Mouse (Mus musculus) CH12.LX (cell line): Measurements from ENCODE around the gene Erbb4. TPM values are rescaled to one million over a fixed set of nuclear protein-coding genes. Genes with fewer than 3 reads are reported as not detected.

Experiments used
- DNase-seq: peaks from one replicate; pipeline ENCODE4 v3.0.0-alpha.2; 2013; ENCODE audit errors: extremely low read depth
- H3K27ac ChIP-seq: 2 replicates; pipeline ENCODE4 v1.5.1; 2012; ENCODE audit warnings: low read depth, mild to moderate bottlenecking, control low read depth, moderate library complexity; ENCODE audit not compliant: insufficient read depth
- H3K27me3 ChIP-seq: replicated peaks from 2 replicates; pipeline ENCODE3; 2012; ENCODE audit warnings: inconsistent platforms
- H3K36me3 ChIP-seq, 2 experiments: replicated peaks in 1 of 2; 2 replicates each; pipeline versions ENCODE3 to v1.6.1; 2012; ENCODE audit warnings: inconsistent platforms in 1 of 2, low read length in 1 of 2, mild to moderate bottlenecking in 1 of 2, mixed read lengths in 1 of 2, moderate library complexity in 1 of 2; ENCODE audit not compliant: control insufficient read depth in 1 of 2, insufficient read depth in 1 of 2
- H3K4me1 ChIP-seq, 2 experiments: 2 replicates each; pipeline ENCODE4 v1.6.1; 2012; ENCODE audit warnings: inconsistent platforms in 1 of 2, moderate library complexity in 1 of 2; ENCODE audit not compliant: insufficient read depth in 2 of 2, control insufficient read depth in 1 of 2
- H3K4me2 ChIP-seq: 2 replicates; pipeline ENCODE4 v1.6.1; 2012; ENCODE audit warnings: low read depth, mild to moderate bottlenecking, control low read depth; ENCODE audit not compliant: poor library complexity, insufficient read depth, severe bottlenecking
- H3K4me3 ChIP-seq, 3 experiments: fragments of 150-350 bp in 1 of 3; sonication (generic) in 1 of 3; replicated peaks in 1 of 3; 2 replicates each; pipeline versions ENCODE3 to v1.5.1; 2011 to 2012; ENCODE audit warnings: low read depth in 2 of 3, low read length in 2 of 3, mild to moderate bottlenecking in 2 of 3, moderate library complexity in 2 of 3, control low read depth in 1 of 3, improper control_type of control experiment in 1 of 3, inconsistent platforms in 1 of 3, mixed read lengths in 1 of 3; ENCODE audit not compliant: poor library complexity in 1 of 3
- H3K79me2 ChIP-seq: replicated peaks from 2 replicates; pipeline ENCODE4 v1.6.1; 2012; ENCODE audit warnings: mild to moderate bottlenecking, moderate library complexity; ENCODE audit not compliant: control insufficient read depth, poor library complexity, insufficient read depth, severe bottlenecking; ENCODE audit errors: extremely low read depth
- H3K9ac ChIP-seq: 2 replicates; pipeline ENCODE4 v1.6.1; 2012; ENCODE audit warnings: low read depth, mild to moderate bottlenecking, control low read depth, moderate library complexity; ENCODE audit not compliant: insufficient read depth
- H3K9me3 ChIP-seq: replicated peaks from 2 replicates; pipeline ENCODE3; 2012; ENCODE audit warnings: low read length, inconsistent platforms, mixed read lengths
- CHD2 ChIP-seq: IDR thresholded peaks from 2 replicates; pipeline ENCODE4 v1.6.1; 2011; ENCODE audit warnings: low read length, improper control_type of control experiment
- E2F4 ChIP-seq: IDR thresholded peaks from 2 replicates; pipeline ENCODE4 v1.6.1; 2011; ENCODE audit warnings: low read depth, low read length, improper control_type of control experiment; ENCODE audit not compliant: insufficient replicate concordance
- ELF1 ChIP-seq: IDR thresholded peaks from 2 replicates; pipeline ENCODE4 v1.6.1; 2014; ENCODE audit warnings: low read depth, mild to moderate bottlenecking, inconsistent platforms, low read length, improper control_type of control experiment
- EP300 ChIP-seq: IDR thresholded peaks from 2 replicates; pipeline ENCODE4 v1.6.1; 2011; ENCODE audit warnings: low read length, improper control_type of control experiment
- ETS1 ChIP-seq: conservative IDR thresholded peaks from 2 replicates; pipeline ENCODE4 v1.6.1; 2012; ENCODE audit warnings: low read depth, mild to moderate bottlenecking, inconsistent platforms, low read length, improper control_type of control experiment, moderate library complexity
- GABPA ChIP-seq: IDR thresholded peaks from 2 replicates; pipeline ENCODE4 v1.6.1; 2012; ENCODE audit warnings: low read depth, low read length, improper control_type of control experiment, inconsistent platforms; ENCODE audit not compliant: insufficient replicate concordance
- HCFC1 ChIP-seq: IDR thresholded peaks from 2 replicates; pipeline ENCODE4 v1.6.1; 2012; ENCODE audit warnings: low read depth, mild to moderate bottlenecking, inconsistent platforms, low read length, improper control_type of control experiment
- IRF4 ChIP-seq: IDR thresholded peaks from 2 replicates; pipeline ENCODE4 v1.6.1; 2014; ENCODE audit warnings: low read depth, mild to moderate bottlenecking, inconsistent platforms, low read length, improper control_type of control experiment
- MAFK ChIP-seq: IDR thresholded peaks from 2 replicates; pipeline ENCODE4 v1.6.1; 2011; ENCODE audit warnings: low read length, improper control_type of control experiment; ENCODE audit not compliant: insufficient replicate concordance
- MAX ChIP-seq: IDR thresholded peaks from 2 replicates; pipeline ENCODE4 v1.6.1; 2011; ENCODE audit warnings: low read length, improper control_type of control experiment
- MEF2A ChIP-seq: IDR thresholded peaks from 2 replicates; pipeline ENCODE4 v1.6.1; 2014; ENCODE audit warnings: low read depth, mild to moderate bottlenecking, inconsistent platforms, low read length, improper control_type of control experiment, borderline replicate concordance
- MXI1 ChIP-seq: IDR thresholded peaks from 2 replicates; pipeline ENCODE4 v1.6.1; 2011; ENCODE audit warnings: mild to moderate bottlenecking, low read depth, low read length, improper control_type of control experiment
- MYC ChIP-seq: IDR thresholded peaks from 2 replicates; pipeline ENCODE4 v1.6.1; 2011; ENCODE audit warnings: low read depth, mild to moderate bottlenecking, improper control_type of control experiment, low read length
- NELFE ChIP-seq: IDR thresholded peaks from 2 replicates; pipeline ENCODE4 v1.6.1; 2011; ENCODE audit warnings: low read depth, low read length, improper control_type of control experiment
- PAX5 ChIP-seq: IDR thresholded peaks from 2 replicates; pipeline ENCODE4 v1.6.1; 2012; ENCODE audit warnings: low read length, inconsistent platforms, mixed read lengths
- POLR2AphosphoS2 ChIP-seq: IDR thresholded peaks from 2 replicates; pipeline ENCODE4 v1.6.1; 2011; ENCODE audit warnings: low read depth, low read length, improper control_type of control experiment
- RAD21 ChIP-seq: IDR thresholded peaks from 2 replicates; pipeline ENCODE4 v1.6.1; 2011; ENCODE audit warnings: low read depth, mild to moderate bottlenecking, low read length, improper control_type of control experiment, moderate library complexity
- RCOR1 ChIP-seq: conservative IDR thresholded peaks from 2 replicates; pipeline ENCODE4 v1.6.1; 2012; ENCODE audit warnings: low read depth, mild to moderate bottlenecking, inconsistent platforms, low read length, improper control_type of control experiment
- SMC3 ChIP-seq: IDR thresholded peaks from 2 replicates; pipeline ENCODE4 v1.6.1; 2011; ENCODE audit warnings: low read depth, low read length, improper control_type of control experiment
- TBP ChIP-seq: conservative IDR thresholded peaks from 2 replicates; pipeline ENCODE4 v1.6.1; 2011; ENCODE audit warnings: low read depth, low read length, improper control_type of control experiment
- USF1 ChIP-seq: IDR thresholded peaks from 2 replicates; pipeline ENCODE4 v1.6.1; 2014; ENCODE audit warnings: low read depth, mild to moderate bottlenecking, inconsistent platforms, low read length, improper control_type of control experiment
- USF2 ChIP-seq: conservative IDR thresholded peaks from 2 replicates; pipeline ENCODE4 v1.6.1; 2011; ENCODE audit warnings: low read depth, low read length, improper control_type of control experiment
- ZC3H11A ChIP-seq: IDR thresholded peaks from 2 replicates; pipeline ENCODE4 v1.6.1; 2012; ENCODE audit warnings: low read depth, mild to moderate bottlenecking, inconsistent platforms, low read length, improper control_type of control experiment
- ZKSCAN1 ChIP-seq: IDR thresholded peaks from 2 replicates; pipeline ENCODE4 v1.6.1; 2012; ENCODE audit warnings: low read depth, inconsistent platforms, low read length, improper control_type of control experiment, borderline replicate concordance
- dilution Hi-C: fragments of 300-500 bp; cut with MboI; formaldehyde crosslinking; loops from 2 replicates; pipeline ENCODE4 v1.14.3; 2020; ENCODE audit warnings: low sequenced_read_pairs; ENCODE audit not compliant: extremely low pct_unique_long_range_greater_than_20kb, extremely low pct_ligation_motif_present
- in situ Hi-C: fragments of 300-500 bp; cut with MboI; formaldehyde crosslinking; loops from 3 replicates; pipeline ENCODE4 v1.14.3; 2019; ENCODE audit warnings: low sequenced_read_pairs, low pct_ligation_motif_present, low pct_unique_long_range_greater_than_20kb, mixed read lengths
- polyA plus RNA-seq: library from polyadenylated mRNA; unstranded; fragments of >175 nt; gene quantifications from 2 replicates; pipeline ENCODE4 v1.2.1, GENCODE M21; 2012; ENCODE audit warnings: low read depth; ENCODE audit not compliant: insufficient read length
- total RNA-seq, 2 experiments: library from RNA; depleted of rRNA; stranded (reverse); fragments of 300-350 nt in 1 of 2; fragments of >200 nt in 1 of 2; gene quantifications; 2 replicates each; pipeline ENCODE4 v1.2.3; 2012 to 2014

Gene Erbb4
- total and polyA plus RNA-seq, 3 experiments = not detected

DNA sequence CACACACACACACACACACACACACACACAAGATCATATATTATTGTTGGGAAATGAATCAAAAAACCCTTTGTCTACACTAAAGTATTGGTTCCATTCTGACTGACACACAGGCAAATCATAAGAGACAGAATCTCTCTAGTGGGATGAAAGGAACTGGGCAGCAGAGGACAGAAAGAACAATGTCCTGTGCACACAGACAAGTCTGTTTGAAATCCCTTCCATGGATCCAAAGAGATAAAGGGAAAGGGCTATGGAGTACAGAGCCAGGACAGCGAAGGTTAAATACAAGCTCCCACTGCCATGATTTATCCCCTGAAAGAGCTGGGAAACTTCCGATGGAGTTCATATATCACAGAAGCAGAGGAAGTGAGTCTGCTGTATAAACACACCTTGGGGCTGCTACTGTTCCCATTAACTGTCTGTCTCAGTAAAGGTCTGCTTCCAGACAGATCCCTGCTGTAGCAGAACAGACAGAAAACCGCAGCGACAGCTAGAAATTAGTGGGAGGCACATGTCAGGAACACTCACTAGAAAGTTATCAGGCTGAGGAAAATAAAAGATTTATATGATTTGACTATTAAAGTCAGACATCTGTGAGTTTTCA lies 320.3 kb downstream of the Erbb4 start:
- dilution Hi-C loops = no loop called here
- no peaks in the 10 kb centered on the region for H3K36me3 ChIP-seq
- no peaks in the 10 kb centered on the region for H3K4me1 ChIP-seq
- H3K27ac ChIP-seq = no peak overlapping the region
- H3K27me3 ChIP-seq = no peaks in the 10 kb centered on the region
- DNase-seq = no peak
- peaks cover 17% of the 10 kb centered on the region for H3K9me3 ChIP-seq
- H3K4me2 ChIP-seq = no peak overlapping the region
- no peak overlapping the region for H3K9ac ChIP-seq
- TF ChIP-seq TBP = no peak
- no peak for TF ChIP-seq IRF4
- TF ChIP-seq POLR2AphosphoS2 = no peak
- TF ChIP-seq ELF1 = no peak
- TF ChIP-seq MXI1 = no peak
- no peak for TF ChIP-seq ZC3H11A
- TF ChIP-seq ZKSCAN1 = no peak
- no peak for TF ChIP-seq MAX
- TF ChIP-seq NELFE = no peak
- no peak for TF ChIP-seq CHD2
- no peak for TF ChIP-seq EP300
- no peak for TF ChIP-seq MYC
- TF ChIP-seq MAFK = no peak
- TF ChIP-seq USF1 = no peak
- TF ChIP-seq HCFC1 = no peak
- TF ChIP-seq GABPA = no peak
- no peak for TF ChIP-seq E2F4
- no peak for TF ChIP-seq ETS1
- TF ChIP-seq MEF2A = no peak
- no peak for TF ChIP-seq USF2
- no peak overlapping the region for H3K4me3 ChIP-seq
- in situ Hi-C loops = no loop called here
- H3K79me2 ChIP-seq = no peaks in the 10 kb centered on the region

DNA sequence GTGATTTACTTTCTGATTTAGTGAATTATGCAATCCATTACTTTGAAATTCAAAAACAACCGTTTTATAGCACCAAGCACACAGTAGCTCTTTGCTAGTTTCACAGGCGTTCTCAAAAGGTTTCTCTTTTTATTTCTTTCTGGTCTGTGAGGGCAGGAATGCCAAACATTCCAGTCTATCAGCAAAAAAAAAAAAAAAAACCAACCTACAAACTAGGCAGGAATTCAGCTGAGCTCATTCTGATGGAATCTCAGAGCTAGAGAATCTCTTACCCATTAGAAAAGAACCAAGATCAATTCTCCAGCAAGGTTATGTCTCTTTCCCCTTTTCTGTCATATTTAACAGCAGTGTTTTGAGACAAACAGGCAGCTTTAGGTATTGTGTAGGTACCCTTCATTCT lies 327.2 kb downstream of the Erbb4 start:
- peaks cover 20% of the 10 kb centered on the region for H3K9me3 ChIP-seq
- no peaks in the 10 kb centered on the region for H3K27me3 ChIP-seq
- dilution Hi-C loops = no loop called here
- in situ Hi-C loops = no loop called here
- no peak overlapping the region for H3K9ac ChIP-seq
- no peaks in the 10 kb centered on the region for H3K4me1 ChIP-seq
- no peaks in the 10 kb centered on the region for H3K79me2 ChIP-seq
- no peaks in the 10 kb centered on the region for H3K36me3 ChIP-seq
- no peak for DNase-seq
- no peak overlapping the region for H3K27ac ChIP-seq
- no peak overlapping the region for H3K4me3 ChIP-seq
- H3K4me2 ChIP-seq = no peak overlapping the region
- TF ChIP-seq ZC3H11A (no peak), HCFC1 (no peak), RAD21 (no peak), RCOR1 (no peak), SMC3 (no peak), TBP (no peak), E2F4 (no peak), MEF2A (no peak), PAX5 (no peak)
